Mouse (Mus musculus) adrenal gland, postnatal 36 days (tissue): ENCODE measurements at regions not wholly inside any gene's neighbourhood (a gene's known extent, or its start where the extent isn't known, plus 50 kb on each side); places are given as distances from the start of the nearest gene placed in this dataset.

ENCODE experiments used
- DNase-seq, 2 experiments: peaks; one replicate each; pipeline ENCODE4 v3.0.0; 2021; ENCODE audit warnings: mixed read lengths in 1 of 2

GRCm38 (mm10) chr2:103848923-103849700 is 51.7 kb upstream of the Caprin1 start:
- DNase-seq = peak; percentile 63 to 82

GRCm38 (mm10) chr2:103849766-103850530 is 52.5 kb upstream of the Caprin1 start:
- peak; percentile 73 to 79 for DNase-seq

GRCm38 (mm10) chr2:103850531-103850816 is 53.0 kb upstream of the Caprin1 start:
- peak; percentile 42 to 52 for DNase-seq

GRCm38 (mm10) chr2:103851171-103851570 is 53.7 kb upstream of the Caprin1 start:
- peak; percentile 66 to 74 for DNase-seq

GRCm38 (mm10) chr2:103861226-103861625 is 63.8 kb upstream of the Caprin1 start:
- no peak for DNase-seq

- no peak for DNase-seq
These were observed 66.8 kb upstream of the Caprin1 start for GRCm38 (mm10) chr2:103864254-103864653.

- peak; percentile 69 to 73 for DNase-seq
These were observed 68.1 kb upstream of the Caprin1 start for GRCm38 (mm10) chr2:103865319-103866171.

GRCm38 (mm10) chr2:103867241-103867957 is 70.0 kb upstream of the Caprin1 start:
- DNase-seq = no peak

GRCm38 (mm10) chr2:103867958-103868330 is 70.5 kb upstream of the Caprin1 start:
- no peak for DNase-seq

- no peak for DNase-seq
These were observed 71.2 kb upstream of the Caprin1 start for GRCm38 (mm10) chr2:103868655-103869054.

- DNase-seq = peak; percentile 85 to 86
These were observed 74.2 kb upstream of the Caprin1 start for GRCm38 (mm10) chr2:103871522-103872276.

GRCm38 (mm10) chr2:103872277-103872636 is 74.8 kb upstream of the Caprin1 start:
- no peak for DNase-seq

GRCm38 (mm10) chr2:103873381-103873780 is 75.9 kb upstream of the Caprin1 start:
- no peak for DNase-seq

- DNase-seq = no peak
These were observed 77.0 kb upstream of the Caprin1 start for GRCm38 (mm10) chr2:103874466-103874865.

GRCm38 (mm10) chr2:103875754-103876153 is 78.3 kb upstream of the Caprin1 start:
- no peak for DNase-seq

- no peak for DNase-seq
These were observed 78.8 kb upstream of the Caprin1 start for GRCm38 (mm10) chr2:103876236-103876635.

- no peak for DNase-seq
These were observed 76.6 kb upstream of the Lmo2 start for GRCm38 (mm10) chr2:103881026-103881763.

GRCm38 (mm10) chr2:103884926-103885325 is 72.9 kb upstream of the Lmo2 start:
- no peak for DNase-seq

GRCm38 (mm10) chr2:103888023-103888422 is 69.8 kb upstream of the Lmo2 start:
- DNase-seq = no peak

- DNase-seq = no peak
These were observed 66.5 kb upstream of the Lmo2 start for GRCm38 (mm10) chr2:103891240-103891767.
